Mouse (Mus musculus): ENCODE results near the gene 3110009E18Rik. TPM values are rescaled to one million over a fixed set of nuclear protein-coding genes. Genes with fewer than 3 reads are reported as not detected.

Gene 3110009E18Rik
- polyA plus RNA-seq, 1 experiment from 2014 or later, result 13.6 TPM

DNA sequence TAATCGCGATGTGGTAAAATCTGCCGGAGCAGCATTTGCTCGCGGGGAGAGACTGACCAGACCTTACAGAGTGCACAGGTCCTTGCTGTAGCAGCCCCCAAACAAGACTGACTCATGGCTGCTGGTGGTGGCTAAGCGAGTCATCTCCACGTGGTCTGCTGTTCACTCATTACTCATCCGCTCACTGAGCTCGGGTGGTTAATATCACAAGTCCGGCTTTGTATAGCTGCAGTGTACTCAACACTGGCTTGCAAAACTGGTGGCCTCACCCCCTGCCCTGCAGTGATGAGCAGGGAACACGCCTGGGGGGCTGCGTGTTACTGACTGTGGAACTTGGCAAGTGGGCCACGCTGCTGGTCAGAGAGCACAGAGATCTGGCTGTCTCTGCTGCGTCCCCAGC is 115.4 kb downstream of the 3110009E18Rik start:
- no peak overlapping the region for H3K9ac ChIP-seq
- no peak overlapping the region for H3K4me2 ChIP-seq
- no peak for ATAC-seq (replicated peaks; ENCODE audit: insufficient number of reproducible peaks, insufficient read depth, low FRiP score, low read depth)
- H3K4me3 ChIP-seq, result no peak overlapping the region
- no peaks in the 10 kb centered on the region for H3K27me3 ChIP-seq
- H3K9me3 ChIP-seq (replicated peaks), result no peaks in the 10 kb centered on the region
- H3K27ac ChIP-seq, result no peak overlapping the region
- no peaks in the 10 kb centered on the region; the same call in 1 of the 2 replicates for H3K36me3 ChIP-seq
- WGBS, result 71% methylated on average over 14 of the region's 14 CpGs
- 0 out of 2 replicates have a peak, but pooled peaks cover 2% of the 10 kb centered on the region for H3K4me1 ChIP-seq (replicated peaks)

GRCm38 (mm10) chr1:120237068-120237467 is 116.1 kb downstream of the 3110009E18Rik start:
- no peak for ATAC-seq (replicated peaks; ENCODE audit: insufficient number of reproducible peaks, insufficient read depth, low FRiP score, low read depth)
- no peak overlapping the region for H3K4me2 ChIP-seq
- no peak overlapping the region for H3K9ac ChIP-seq
- no peak overlapping the region for H3K27ac ChIP-seq
- no peaks in the 10 kb centered on the region for H3K9me3 ChIP-seq (replicated peaks)
- WGBS, result 77% methylated on average over 1 of the region's 1 CpGs
- H3K4me3 ChIP-seq, result no peak overlapping the region
- no peaks in the 10 kb centered on the region; the same call in 1 of the 2 replicates for H3K36me3 ChIP-seq
- no peaks in the 10 kb centered on the region for H3K4me1 ChIP-seq (replicated peaks)
- no peaks in the 10 kb centered on the region for H3K27me3 ChIP-seq

Other genes starting within 250 kb of the 3110009E18Rik start
- 6.4 and 6.8 TPM in 2 replicates for gene Tmem177, start 208.0 kb upstream of the 3110009E18Rik start, polyA plus RNA-seq (2015; fragmentation: Nextera tagmentation; extraction: Ambion mirVana)
- gene Cfap221, start 124.0 kb upstream of the 3110009E18Rik start, polyA plus RNA-seq (2015; fragmentation: Nextera tagmentation; extraction: Ambion mirVana), result 0.08 TPM in 1 of 2 replicates, not detected in the other
- gene Sctr, start 114.3 kb upstream of the 3110009E18Rik start, polyA plus RNA-seq (2015; fragmentation: Nextera tagmentation; extraction: Ambion mirVana), result 0.27 TPM in 1 of 2 replicates, not detected in the other
- gene Tmem37, start 47.1 kb upstream of the 3110009E18Rik start, polyA plus RNA-seq (2015; fragmentation: Nextera tagmentation; extraction: Ambion mirVana), result 7.3 and 10.7 TPM in 2 replicates
- gene Dbi, start 109 bp upstream of the 3110009E18Rik start, polyA plus RNA-seq (2015; fragmentation: Nextera tagmentation; extraction: Ambion mirVana), result 623 and 771 TPM in 2 replicates
- 15.9 and 19.1 TPM in 2 replicates for gene Steap3, start 151.5 kb downstream of the 3110009E18Rik start, polyA plus RNA-seq (2015; fragmentation: Nextera tagmentation; extraction: Ambion mirVana)
- gene C1ql2, start 219.4 kb downstream of the 3110009E18Rik start, polyA plus RNA-seq (2015; fragmentation: Nextera tagmentation; extraction: Ambion mirVana), result 0.06 TPM in 1 of 2 replicates, not detected in the other

All from heart, embryonic 15.5 days (tissue).